Mouse (Mus musculus) hindbrain, embryonic 13.5 days (tissue): Measurements from ENCODE around the gene Dkc1. TPM values are rescaled to one million over a fixed set of nuclear protein-coding genes. Genes with fewer than 3 reads are reported as not detected.
A peak's percentile ranks its signal among the peaks of the same experiment; 100 is the strongest.
"Not testable (repeated sequence)": the region's sequence is repeated elsewhere in the genome, so short reads cannot be mapped to it uniquely, and the experiment has no call there.

Experiments used
- ATAC-seq: fragments of 200-750 bp; cut with Nextera tagmentation; 2 replicates; pipeline ENCODE4 v1.8.0; 2017; ENCODE audit warnings: moderate TSS enrichment; ENCODE audit not compliant: low FRiP score
- H3K27ac ChIP-seq: fragments of 300-500 bp; sonication (generic); 2 replicates; pipeline ENCODE4 v1.5.1; 2015; ENCODE audit warnings: inconsistent platforms, mild to moderate bottlenecking, moderate library complexity
- H3K27me3 ChIP-seq: fragments of 300-500 bp; sonication (generic); 2 replicates; pipeline ENCODE4 v1.6.1; 2015; ENCODE audit warnings: mild to moderate bottlenecking, inconsistent platforms
- H3K36me3 ChIP-seq: fragments of 300-500 bp; sonication (generic); 2 replicates; pipeline ENCODE4 v1.6.1; 2015; ENCODE audit warnings: mild to moderate bottlenecking, inconsistent platforms
- H3K4me1 ChIP-seq: fragments of 300-500 bp; sonication (generic); replicated peaks from 2 replicates; pipeline ENCODE4 v1.6.1; 2015; ENCODE audit warnings: inconsistent platforms
- H3K4me2 ChIP-seq: fragments of 300-500 bp; sonication (generic); 2 replicates; pipeline ENCODE4 v1.6.1; 2015; ENCODE audit warnings: inconsistent platforms, mild to moderate bottlenecking, moderate library complexity
- H3K4me3 ChIP-seq: fragments of 300-500 bp; sonication (generic); 2 replicates; pipeline ENCODE4 v1.5.1; 2015; ENCODE audit warnings: mild to moderate bottlenecking, inconsistent platforms
- H3K9ac ChIP-seq: fragments of 300-500 bp; sonication (generic); 2 replicates; pipeline ENCODE4 v1.6.1; 2015; ENCODE audit warnings: mild to moderate bottlenecking, inconsistent platforms
- H3K9me3 ChIP-seq: fragments of 300-500 bp; sonication (generic); 2 replicates; pipeline ENCODE4 v1.6.1; 2016; ENCODE audit warnings: inconsistent platforms
- WGBS: fragments of 180-500 bp; shearing (Covaris S2); methylation state at CpG from one replicate; pipeline ENCODE4 v1.1.7; 2015; 5-methylcytosine and 5-hydroxymethylcytosine counted together
- polyA plus RNA-seq: library from polyadenylated mRNA; unstranded; fragments of >200 nt; fragmentation: Nextera tagmentation; extraction: Ambion mirVana; gene quantifications from 2 replicates; pipeline ENCODE4 v1.2.1, GENCODE M21; 2015

Dkc1 gene
- polyA plus RNA-seq, 1 experiment from 2014 or later = 62.9 TPM

DNA sequence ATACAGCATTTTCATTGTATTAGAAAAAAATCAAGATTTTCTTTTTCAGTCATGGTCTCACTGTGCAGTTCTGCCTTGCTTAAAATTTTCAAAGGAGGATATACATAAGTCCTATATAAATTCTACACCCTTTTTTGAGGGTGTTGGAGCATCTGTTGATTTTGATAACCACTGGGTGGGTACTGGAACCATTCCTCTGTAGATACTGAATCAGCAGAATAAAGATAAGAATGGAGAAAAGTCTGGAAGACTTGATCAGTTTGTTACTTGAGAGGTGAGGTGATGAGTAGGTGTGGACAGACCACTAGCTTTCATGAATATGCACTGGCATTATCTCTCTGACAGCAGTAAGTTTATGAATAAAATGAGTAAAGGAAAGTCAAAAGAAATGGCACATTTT lies 19.9 kb downstream of the Dkc1 start:
- Histone ChIP-seq H3K27ac (no peak overlapping the region), H3K4me1 (no peaks in the 10 kb centered on the region), H3K9me3 (no peaks in the 10 kb centered on the region), H3K9ac (no peak overlapping the region), H3K36me3 (peaks cover 7% of the 10 kb centered on the region; the same call in 1 of the 2 replicates), H3K4me2 (no peak overlapping the region), H3K27me3 (no peaks in the 10 kb centered on the region), H3K4me3 (no peak overlapping the region)
- ATAC-seq = no peak

DNA sequence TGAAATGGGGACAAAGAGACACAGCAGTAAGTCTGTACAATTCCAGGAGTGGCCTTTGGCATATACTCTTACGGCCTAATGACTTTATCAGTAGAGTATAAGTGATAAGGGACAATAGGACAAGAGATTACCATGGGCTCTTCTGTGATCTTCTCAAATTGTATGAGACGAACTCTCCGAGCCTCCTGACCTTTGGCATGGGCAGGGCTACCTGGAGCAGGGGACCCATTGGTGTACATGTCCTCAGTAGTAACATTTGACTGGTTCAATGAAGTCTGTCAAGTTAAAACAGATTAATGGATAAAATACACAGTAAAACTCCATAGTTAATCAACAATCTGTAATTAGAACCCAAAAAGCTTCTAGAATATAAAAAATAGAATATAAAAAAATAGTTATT lies 30.0 kb downstream of the Dkc1 start:
- no peaks in the 10 kb centered on the region for H3K36me3 ChIP-seq
- no peaks in the 10 kb centered on the region for H3K4me1 ChIP-seq
- H3K4me2 ChIP-seq = no peak overlapping the region
- no peak overlapping the region for H3K27ac ChIP-seq
- no peaks in the 10 kb centered on the region for H3K9me3 ChIP-seq
- ATAC-seq = no peak
- no peak overlapping the region for H3K4me3 ChIP-seq
- H3K27me3 ChIP-seq = no peaks in the 10 kb centered on the region
- WGBS = 95% methylated on average over 3 of the region's 3 CpGs
- H3K9ac ChIP-seq = no peak overlapping the region

DNA sequence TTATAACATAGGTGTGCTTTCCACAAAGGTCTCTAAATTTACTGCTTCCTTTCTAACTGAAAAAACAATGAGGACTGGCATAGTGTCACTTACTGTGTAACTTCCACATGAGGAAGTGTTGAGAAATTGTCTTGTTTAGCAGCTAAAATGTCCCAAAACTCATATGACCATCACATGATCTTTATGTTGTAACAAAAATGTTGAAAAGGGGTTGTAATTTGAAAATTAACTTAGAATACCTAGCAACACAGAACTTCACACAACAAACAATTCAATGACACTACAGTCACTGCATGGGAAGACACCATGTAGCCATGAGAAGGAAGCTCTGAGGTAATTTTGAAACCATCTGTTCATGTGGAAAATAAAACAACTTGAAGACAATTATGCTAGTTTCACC lies 31.2 kb downstream of the Dkc1 start:
- Histone ChIP-seq H3K4me3 (no peak overlapping the region), H3K27ac (no peak overlapping the region), H3K36me3 (no peaks in the 10 kb centered on the region), H3K9ac (no peak overlapping the region), H3K27me3 (no peaks in the 10 kb centered on the region), H3K4me1 (no peaks in the 10 kb centered on the region), H3K9me3 (no peaks in the 10 kb centered on the region), H3K4me2 (no peak overlapping the region)
- no peak for ATAC-seq

DNA sequence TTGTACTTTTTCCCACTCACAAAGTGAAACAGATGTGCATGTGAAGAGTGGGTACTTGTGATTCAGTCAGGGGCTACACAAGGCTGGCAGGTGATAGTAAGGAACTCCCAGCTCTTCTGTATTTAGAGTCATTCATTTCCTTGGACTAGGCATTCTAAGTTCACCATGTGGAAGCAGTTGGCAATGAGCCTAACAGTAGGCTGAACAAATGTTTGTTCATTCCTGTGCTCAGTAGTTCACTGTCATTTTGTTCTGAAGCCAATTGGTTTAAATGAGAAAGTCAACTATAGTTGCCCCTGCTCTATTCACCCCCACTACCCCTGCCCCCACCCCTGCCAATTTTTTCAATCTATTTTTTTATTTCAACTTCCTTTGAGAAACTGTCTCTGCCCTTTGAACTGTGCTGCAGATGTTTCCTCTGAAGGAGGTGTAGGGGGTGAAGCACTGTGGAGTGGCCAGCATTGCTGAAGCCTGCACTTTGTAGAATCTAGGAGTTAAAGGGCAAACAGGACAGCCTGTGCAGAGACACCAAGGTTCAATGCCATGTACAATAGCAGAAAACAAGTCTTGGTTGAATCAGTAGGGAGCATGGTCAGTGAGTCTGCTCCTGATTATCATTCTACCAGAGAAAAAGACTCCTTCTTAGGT lies 32.8 kb downstream of the Dkc1 start:
- no peaks in the 10 kb centered on the region for H3K27me3 ChIP-seq
- no peaks in the 10 kb centered on the region for H3K36me3 ChIP-seq
- no peak for ATAC-seq
- no peak overlapping the region for H3K4me3 ChIP-seq
- H3K27ac ChIP-seq = no peak overlapping the region
- no peak overlapping the region for H3K9ac ChIP-seq
- H3K9me3 ChIP-seq = no peaks in the 10 kb centered on the region
- no peak overlapping the region for H3K4me2 ChIP-seq
- H3K4me1 ChIP-seq = no peaks in the 10 kb centered on the region

DNA sequence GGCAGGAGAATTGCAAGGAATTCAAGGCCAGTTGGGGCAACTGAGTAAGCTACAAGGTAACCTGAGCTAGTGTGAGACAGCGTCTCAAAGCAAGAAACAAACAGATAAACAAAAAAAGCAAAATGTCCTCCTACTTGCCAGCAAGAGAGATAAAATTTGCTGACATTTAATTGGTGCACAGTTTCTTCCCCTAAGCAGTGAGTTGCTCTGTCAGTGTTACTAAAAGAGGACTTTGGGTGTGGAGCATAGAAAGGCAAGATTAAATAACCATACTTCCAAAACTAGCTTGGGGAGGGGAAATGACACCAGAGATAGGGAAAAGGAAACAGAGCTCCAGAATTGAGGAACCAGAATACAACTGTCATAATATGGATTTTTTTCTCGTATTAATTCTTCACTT lies 33.8 kb downstream of the Dkc1 start:
- no peak overlapping the region for H3K4me2 ChIP-seq
- no peak overlapping the region for H3K4me3 ChIP-seq
- no peak overlapping the region for H3K9ac ChIP-seq
- no peaks in the 10 kb centered on the region for H3K9me3 ChIP-seq
- H3K27me3 ChIP-seq = no peaks in the 10 kb centered on the region
- H3K36me3 ChIP-seq = no peaks in the 10 kb centered on the region
- no peak overlapping the region for H3K27ac ChIP-seq
- no peaks in the 10 kb centered on the region for H3K4me1 ChIP-seq
- ATAC-seq = no peak
- WGBS = 72% methylated on average over 2 of the region's 2 CpGs

DNA sequence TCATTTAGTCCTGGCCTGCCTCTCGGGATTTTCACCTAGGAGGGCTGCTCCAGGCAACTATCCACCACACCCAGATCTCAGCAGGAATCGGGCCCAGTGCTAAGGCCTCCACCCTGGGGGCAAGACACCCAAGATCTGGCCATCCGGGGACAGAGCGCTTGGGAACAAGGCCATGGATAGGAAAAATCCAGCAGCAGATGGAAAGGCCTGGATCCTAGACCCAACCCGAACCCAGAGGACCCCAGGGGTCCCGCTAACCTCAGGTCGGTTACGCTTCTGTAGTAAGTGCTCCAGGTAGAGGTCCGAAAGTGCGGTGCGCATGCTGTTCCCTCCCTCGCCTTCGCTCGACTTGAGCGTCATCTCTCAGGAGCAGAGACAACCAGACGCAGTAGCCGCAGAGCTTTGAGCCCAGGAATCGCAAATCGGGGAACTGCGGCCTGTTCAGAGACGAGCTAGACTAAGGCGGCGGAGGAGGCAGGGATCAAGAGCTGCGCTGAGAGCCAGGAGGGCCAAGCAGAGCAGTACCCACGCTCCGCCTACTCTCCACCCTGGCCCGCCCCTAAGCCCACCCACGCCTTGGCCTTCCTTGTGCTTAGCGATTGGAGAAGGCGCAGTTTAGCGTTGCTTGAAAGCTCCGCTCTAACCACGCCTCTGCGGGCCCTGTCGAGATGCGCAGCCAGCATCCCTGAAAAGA lies 35.0 kb downstream of the Dkc1 start, which contains the start of gene Mpp1:
Mpp1 (minus strand) TSS at position 550 of the 694 bp plus-strand sequence.
- H3K36me3 ChIP-seq = no peaks in the 10 kb centered on the region
- no peaks in the 10 kb centered on the region for H3K4me1 ChIP-seq
- peak; percentile 100 for ATAC-seq
- peak within 1 kb of the TSS; percentile 35; the same call in 1 of the 2 replicates for H3K27ac ChIP-seq
- H3K4me2 ChIP-seq = peak within 1 kb of the TSS; percentile 62
- WGBS = 13% methylated on average over 36 of the region's 36 CpGs
- H3K9ac ChIP-seq = peak within 1 kb of the TSS; percentile 73
- no peaks in the 10 kb centered on the region for H3K27me3 ChIP-seq
- H3K9me3 ChIP-seq = no peaks in the 10 kb centered on the region
- H3K4me3 ChIP-seq = peak within 1 kb of the TSS; percentile 48

DNA sequence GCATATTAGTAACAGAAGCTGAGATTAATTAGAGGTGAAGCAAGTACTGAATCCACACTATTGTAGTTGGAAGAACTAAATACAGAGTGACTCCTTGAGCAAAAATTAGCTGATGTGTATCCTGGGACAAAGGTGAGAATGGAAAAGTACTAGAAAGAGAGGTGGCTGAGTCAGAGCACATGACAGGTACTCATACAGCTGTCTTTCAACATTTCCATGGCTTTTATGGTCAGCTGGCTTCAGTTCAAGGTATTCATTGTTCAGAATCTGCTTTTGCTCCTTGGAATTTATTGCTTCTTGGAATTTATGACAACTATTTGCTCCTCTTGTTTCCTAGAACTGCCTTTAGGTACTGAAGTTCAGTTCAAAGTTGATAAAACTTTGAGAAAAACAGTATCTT lies 41.3 kb downstream of the Dkc1 start:
- H3K4me2 ChIP-seq = no peak overlapping the region
- H3K9ac ChIP-seq = no peak overlapping the region
- no peak for ATAC-seq

DNA sequence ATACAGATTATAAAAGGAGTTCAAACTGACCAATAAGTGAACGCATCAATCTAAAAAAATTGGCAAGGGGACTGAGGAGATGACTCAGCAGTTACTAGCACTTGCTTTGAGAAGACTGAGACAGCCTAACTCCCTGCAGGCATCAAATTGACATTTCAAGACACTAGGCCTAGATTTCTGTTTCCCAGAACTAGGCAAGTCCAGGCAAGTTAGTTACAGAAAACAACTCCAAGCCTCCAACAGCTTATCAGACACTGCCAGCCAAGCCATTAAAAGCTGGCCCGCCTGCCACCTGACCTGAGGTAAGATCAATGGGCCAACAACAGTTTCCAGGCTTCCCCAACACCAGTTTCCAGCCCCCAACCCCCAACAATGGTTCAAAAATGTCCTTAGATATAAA lies 42.1 kb downstream of the Dkc1 start:
- H3K9ac ChIP-seq = no peak overlapping the region
- H3K36me3 ChIP-seq = no peaks in the 10 kb centered on the region
- no peak overlapping the region for H3K27ac ChIP-seq
- WGBS = 78% methylated on average over 2 of the region's 2 CpGs
- no peaks in the 10 kb centered on the region for H3K4me1 ChIP-seq
- no peaks in the 10 kb centered on the region for H3K27me3 ChIP-seq
- H3K4me2 ChIP-seq = no peak overlapping the region
- no peak for ATAC-seq
- no peak overlapping the region for H3K4me3 ChIP-seq
- no peaks in the 10 kb centered on the region for H3K9me3 ChIP-seq

More for the DNA sequence above, 41.3 kb downstream of the Dkc1 start:
- Histone ChIP-seq H3K27ac (no peak overlapping the region), H3K36me3 (no peaks in the 10 kb centered on the region), H3K4me1 (no peaks in the 10 kb centered on the region), H3K9me3 (no peaks in the 10 kb centered on the region), H3K4me3 (no peak overlapping the region), H3K27me3 (no peaks in the 10 kb centered on the region)

DNA sequence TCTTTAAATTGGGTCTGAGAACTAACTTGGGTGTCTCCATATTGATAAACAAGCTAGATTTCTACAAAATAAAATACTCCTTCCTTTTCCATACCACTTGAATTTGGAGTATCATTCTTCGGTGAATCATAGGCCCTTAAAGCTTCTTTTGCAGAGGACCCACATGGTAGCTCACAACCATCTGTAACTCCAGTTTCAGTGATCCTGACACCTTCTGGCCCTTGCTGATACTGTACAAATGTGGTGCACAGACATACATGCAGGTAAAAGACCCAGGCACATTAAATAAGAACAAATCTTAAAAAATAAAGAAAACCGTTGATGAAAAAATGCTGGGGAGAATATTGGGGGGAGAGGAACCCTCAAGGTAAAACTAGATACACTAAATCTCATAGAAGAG lies 42.5 kb downstream of the Dkc1 start:
- Histone ChIP-seq H3K9me3 (no peaks in the 10 kb centered on the region), H3K27me3 (no peaks in the 10 kb centered on the region), H3K4me1 (no peaks in the 10 kb centered on the region), H3K36me3 (no peaks in the 10 kb centered on the region), H3K9ac (no peak overlapping the region), H3K4me2 (no peak overlapping the region), H3K4me3 (no peak overlapping the region), H3K27ac (no peak overlapping the region)
- no peak for ATAC-seq
- 86% methylated on average over 2 of the region's 2 CpGs for WGBS

DNA sequence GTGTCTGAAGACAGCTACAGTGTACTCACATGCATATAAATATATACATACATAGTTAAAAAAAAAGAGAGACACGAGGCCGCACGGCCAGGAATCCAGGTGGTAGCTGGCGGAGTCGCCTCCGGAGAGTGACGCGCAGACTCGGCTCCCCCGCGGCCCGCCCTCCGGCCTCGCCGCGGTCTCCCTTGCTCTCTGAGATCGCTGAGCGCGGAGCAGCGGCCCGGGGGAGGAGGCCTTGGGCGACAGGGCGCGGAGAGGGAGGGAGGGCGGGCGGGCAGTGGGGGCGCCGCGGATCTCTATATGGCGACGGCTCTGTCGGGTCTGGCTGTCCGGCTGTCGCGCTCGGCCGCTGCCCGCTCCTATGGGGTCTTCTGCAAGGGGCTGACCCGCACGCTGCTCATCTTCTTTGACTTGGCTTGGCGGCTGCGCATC lies 47.5 kb downstream of the Dkc1 start:
- 16% methylated on average over 12 of the region's 42 CpGs for whole genome bisulfite sequencing
- Histone ChIP-seq H3K4me2 (peak overlapping the region; percentile 57), H3K9ac (0 out of 2 replicates have a peak overlapping the region, but pooled peaks have one; percentile 46), H3K4me3 (peak overlapping the region; percentile 37)
- not testable (repeated sequence) for H3K27me3 ChIP-seq, H3K4me1 ChIP-seq, H3K36me3 ChIP-seq, H3K9me3 ChIP-seq, H3K27ac ChIP-seq
- peak; percentile 61 for ATAC-seq

DNA sequence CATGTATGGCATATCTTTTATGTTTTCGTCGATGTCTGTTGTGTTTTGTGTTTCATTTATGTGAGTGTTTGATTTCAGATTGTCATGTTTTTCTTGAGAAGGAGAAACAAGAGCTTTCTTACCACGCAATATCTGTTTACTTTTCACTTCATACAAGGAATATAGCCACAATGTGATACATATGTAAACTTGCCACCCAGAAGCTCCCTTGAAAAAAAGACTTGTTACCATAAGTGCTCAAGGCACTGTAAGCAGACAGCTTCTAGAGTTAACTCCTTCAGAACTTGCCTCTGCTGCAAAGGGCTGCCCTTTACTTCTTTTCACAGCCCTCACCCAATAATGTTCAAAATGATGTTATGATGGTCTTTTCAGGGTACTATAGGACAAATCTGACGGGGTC lies 52.8 kb downstream of the Dkc1 start:
- WGBS = 84% methylated on average over 4 of the region's 4 CpGs
- no peak overlapping the region for H3K9ac ChIP-seq

DNA sequence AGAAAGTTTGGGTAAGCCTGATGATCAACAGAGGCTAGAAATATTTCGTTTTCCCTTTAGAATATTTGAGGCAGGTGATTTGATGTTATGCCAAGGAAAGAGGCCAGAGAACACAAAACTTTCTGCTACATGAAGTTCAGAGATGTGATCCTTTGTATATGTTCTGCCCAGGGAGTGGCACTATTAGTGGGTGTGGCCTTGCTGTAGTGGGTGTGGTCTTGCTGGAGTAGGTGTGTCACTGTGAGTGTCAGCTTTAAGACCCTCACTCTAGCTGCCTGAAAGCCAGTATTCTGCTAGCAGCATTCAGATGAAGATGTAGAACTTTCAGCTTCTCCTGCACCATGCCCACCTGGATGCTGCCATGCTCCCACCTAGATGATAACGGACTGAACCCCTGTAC lies 54.6 kb downstream of the Dkc1 start:
- H3K36me3 ChIP-seq = no peaks in the 10 kb centered on the region
- no peaks in the 10 kb centered on the region for H3K4me1 ChIP-seq
- H3K4me3 ChIP-seq = no peak overlapping the region
- no peaks in the 10 kb centered on the region for H3K9me3 ChIP-seq
- WGBS = 85% methylated on average over 2 of the region's 2 CpGs
- H3K9ac ChIP-seq = no peak overlapping the region
- no peak overlapping the region for H3K27ac ChIP-seq
- ATAC-seq = no peak
- H3K27me3 ChIP-seq = no peaks in the 10 kb centered on the region
- no peak overlapping the region for H3K4me2 ChIP-seq

More for the DNA sequence above, 52.8 kb downstream of the Dkc1 start:
- ATAC-seq = no peak
- no peaks in the 10 kb centered on the region for H3K36me3 ChIP-seq
- H3K4me2 ChIP-seq = no peak overlapping the region
- H3K27me3 ChIP-seq = no peaks in the 10 kb centered on the region
- H3K4me1 ChIP-seq = no peaks in the 10 kb centered on the region
- no peak overlapping the region for H3K27ac ChIP-seq
- H3K4me3 ChIP-seq = no peak overlapping the region
- H3K9me3 ChIP-seq = no peaks in the 10 kb centered on the region

DNA sequence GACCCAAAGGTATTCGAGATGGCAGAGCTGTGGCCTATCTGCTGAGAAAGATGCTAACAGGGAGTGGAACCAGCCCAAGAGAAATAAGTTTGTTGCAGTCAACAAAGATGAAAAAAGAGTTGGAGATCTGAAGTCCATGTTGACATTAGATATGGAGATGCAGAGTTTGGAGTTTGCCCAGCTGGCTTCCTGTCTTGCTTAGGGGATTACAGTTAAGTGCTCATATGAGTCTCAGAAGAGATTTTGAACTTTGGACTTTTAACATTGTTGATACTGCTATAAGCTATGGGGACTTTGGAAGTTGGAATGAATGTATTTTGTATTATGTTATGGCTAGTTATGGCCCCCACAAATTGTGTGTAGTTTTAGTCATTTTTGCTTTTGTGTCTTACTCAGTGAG lies 56.6 kb downstream of the Dkc1 start:
- Histone ChIP-seq H3K27me3 (no peaks in the 10 kb centered on the region), H3K9ac (no peak overlapping the region), H3K9me3 (no peaks in the 10 kb centered on the region), H3K4me2 (no peak overlapping the region), H3K27ac (no peak overlapping the region), H3K4me1 (no peaks in the 10 kb centered on the region), H3K36me3 (no peaks in the 10 kb centered on the region), H3K4me3 (no peak overlapping the region)
- 83% methylated on average over 1 of the region's 1 CpGs for WGBS
- no peak for ATAC-seq
